Mouse (Mus musculus) neural tube, embryonic 15.5 days (tissue): ENCODE data around the gene Nfe2l1. TPM values are rescaled to one million over a fixed set of nuclear protein-coding genes. Genes with fewer than 3 reads are reported as not detected.

Experiments
- ATAC-seq: fragments of 200-750 bp; cut with Nextera tagmentation; 2 replicates; pipeline ENCODE4 v1.8.0; 2017; ENCODE audit warnings: mild to moderate bottlenecking, moderate TSS enrichment, moderate library complexity; ENCODE audit not compliant: low FRiP score
- H3K27ac ChIP-seq: fragments of 300-500 bp; sonication (generic); replicated peaks from 2 replicates; pipeline ENCODE4 v1.5.1; 2015; ENCODE audit warnings: mild to moderate bottlenecking, inconsistent platforms
- H3K27me3 ChIP-seq: fragments of 300-500 bp; sonication (generic); replicated peaks from 2 replicates; pipeline ENCODE4 v1.6.1; 2015; ENCODE audit warnings: inconsistent platforms
- H3K36me3 ChIP-seq: fragments of 300-500 bp; sonication (generic); 2 replicates; pipeline ENCODE4 v1.6.1; 2015; ENCODE audit warnings: inconsistent platforms
- H3K4me1 ChIP-seq: fragments of 300-500 bp; sonication (generic); 2 replicates; pipeline ENCODE4 v1.6.1; 2015; ENCODE audit warnings: inconsistent platforms
- H3K4me2 ChIP-seq: fragments of 300-500 bp; sonication (generic); 2 replicates; pipeline ENCODE4 v1.6.1; 2015; ENCODE audit warnings: inconsistent platforms, mild to moderate bottlenecking, moderate library complexity
- H3K4me3 ChIP-seq: fragments of 300-500 bp; sonication (generic); replicated peaks from 2 replicates; pipeline ENCODE4 v1.5.1; 2015; ENCODE audit warnings: mild to moderate bottlenecking, inconsistent platforms
- H3K9ac ChIP-seq: fragments of 300-500 bp; sonication (generic); replicated peaks from 2 replicates; pipeline ENCODE4 v1.6.1; 2015; ENCODE audit warnings: mild to moderate bottlenecking, inconsistent platforms
- H3K9me3 ChIP-seq: fragments of 300-500 bp; sonication (generic); replicated peaks from 2 replicates; pipeline ENCODE4 v1.6.1; 2016; ENCODE audit warnings: inconsistent platforms
- WGBS: fragments of 180-500 bp; shearing (Covaris S2); methylation state at CpG from one replicate; pipeline ENCODE4 v1.1.7; 2015; ENCODE audit warnings: mixed read lengths; 5-methylcytosine and 5-hydroxymethylcytosine counted together
- polyA plus RNA-seq: library from polyadenylated mRNA; unstranded; fragments of >200 nt; fragmentation: Nextera tagmentation; extraction: Ambion mirVana; gene quantifications from 2 replicates; pipeline ENCODE4 v1.2.1, GENCODE M21; 2015

Nfe2l1 gene
- 71.8 and 78.2 TPM in 2 replicates for polyA plus RNA-seq

GRCm38 (mm10) chr11:96829813-96830538, at the start of gene Nfe2l1:
TSS of gene Nfe2l1 (minus strand) at chr11:96829968.
- Histone ChIP-seq H3K9ac (peak within 1 kb of the TSS; percentile 88), H3K4me1 (peaks cover 45% of the 10 kb centered on the region), H3K36me3 (peaks cover 8% of the 10 kb centered on the region; the same call in 1 of the 2 replicates), H3K27ac (peak within 1 kb of the TSS; percentile 99), H3K27me3 (no peaks in the 10 kb centered on the region), H3K4me3 (peak within 1 kb of the TSS; percentile 96), H3K9me3 (no peaks in the 10 kb centered on the region), H3K4me2 (peak within 1 kb of the TSS; percentile 94)
- peak; percentile 99 for ATAC-seq
- WGBS = under 1% methylated on average over 51 of the region's 51 CpGs

GRCm38 (mm10) chr11:96879359-96879758, 49.6 kb upstream of the Nfe2l1 start:
- Histone ChIP-seq H3K4me1 (peaks cover 48% of the 10 kb centered on the region), H3K27me3 (no peaks in the 10 kb centered on the region), H3K4me3 (no peak overlapping the region), H3K9ac (no peak overlapping the region), H3K9me3 (no peaks in the 10 kb centered on the region), H3K4me2 (no peak overlapping the region), H3K36me3 (no peaks in the 10 kb centered on the region), H3K27ac (peak overlapping the region; percentile 45; the same call in 1 of the 2 replicates)
- no peak for ATAC-seq
- 15% methylated on average over 7 of the region's 7 CpGs for WGBS

GRCm38 (mm10) chr11:96878715-96879114, 48.9 kb upstream of the Nfe2l1 start:
- Histone ChIP-seq H3K9ac (no peak overlapping the region), H3K4me1 (peaks cover 54% of the 10 kb centered on the region), H3K4me3 (no peak overlapping the region), H3K27me3 (no peaks in the 10 kb centered on the region), H3K4me2 (no peak overlapping the region), H3K36me3 (no peaks in the 10 kb centered on the region), H3K9me3 (no peaks in the 10 kb centered on the region), H3K27ac (0 out of 2 replicates have a peak overlapping the region, but pooled peaks have one; percentile 94)
- WGBS = 34% methylated on average over 3 of the region's 3 CpGs
- no peak for ATAC-seq

GRCm38 (mm10) chr11:96877071-96877470, 47.3 kb upstream of the Nfe2l1 start:
- Histone ChIP-seq H3K9ac (peak overlapping the region; percentile 34; the same call in 1 of the 2 replicates), H3K27me3 (no peaks in the 10 kb centered on the region), H3K27ac (peak overlapping the region; percentile 94), H3K36me3 (no peaks in the 10 kb centered on the region), H3K9me3 (no peaks in the 10 kb centered on the region), H3K4me2 (peak overlapping the region; percentile 70), H3K4me3 (no peak overlapping the region), H3K4me1 (peaks cover 71% of the 10 kb centered on the region)
- ATAC-seq = no peak
- WGBS = 31% methylated on average over 4 of the region's 4 CpGs

GRCm38 (mm10) chr11:96876300-96877040, 46.7 kb upstream of the Nfe2l1 start:
- Histone ChIP-seq H3K36me3 (no peaks in the 10 kb centered on the region), H3K27ac (peak overlapping the region; percentile 94), H3K9ac (peak overlapping the region; percentile 34), H3K4me3 (peak overlapping the region; percentile 37; the same call in 1 of the 2 replicates), H3K27me3 (no peaks in the 10 kb centered on the region), H3K4me2 (peak overlapping the region; percentile 70), H3K9me3 (no peaks in the 10 kb centered on the region), H3K4me1 (peaks cover 73% of the 10 kb centered on the region)
- ATAC-seq = peak; percentile 69
- 2% methylated on average over 13 of the region's 13 CpGs for WGBS

GRCm38 (mm10) chr11:96875745-96876144, 46.0 kb upstream of the Nfe2l1 start:
- Histone ChIP-seq H3K9ac (no peak overlapping the region; the same call in 1 of the 2 replicates), H3K4me3 (peak overlapping the region; percentile 37), H3K27ac (peak overlapping the region; percentile 94), H3K9me3 (no peaks in the 10 kb centered on the region), H3K4me1 (peaks cover 74% of the 10 kb centered on the region), H3K4me2 (peak overlapping the region; percentile 70), H3K27me3 (no peaks in the 10 kb centered on the region), H3K36me3 (no peaks in the 10 kb centered on the region)
- WGBS = under 1% methylated on average over 34 of the region's 35 CpGs
- peak; percentile 88 for ATAC-seq

GRCm38 (mm10) chr11:96875270-96875669, 45.5 kb upstream of the Nfe2l1 start:
- H3K4me1 ChIP-seq = peaks cover 74% of the 10 kb centered on the region
- no peaks in the 10 kb centered on the region for H3K27me3 ChIP-seq
- peak overlapping the region; percentile 70 for H3K4me2 ChIP-seq
- no peaks in the 10 kb centered on the region for H3K9me3 ChIP-seq
- no peak for ATAC-seq
- H3K9ac ChIP-seq = no peak overlapping the region
- H3K27ac ChIP-seq = peak overlapping the region; percentile 94
- WGBS = 9% methylated on average over 4 of the region's 4 CpGs
- H3K4me3 ChIP-seq = peak overlapping the region; percentile 37
- H3K36me3 ChIP-seq = no peaks in the 10 kb centered on the region

- H3K36me3 ChIP-seq = no peaks in the 10 kb centered on the region
- H3K4me1 ChIP-seq = peaks cover 65% of the 10 kb centered on the region
- H3K4me2 ChIP-seq = 0 out of 2 replicates have a peak overlapping the region, but pooled peaks have one; percentile 29
- no peak for ATAC-seq
- H3K4me3 ChIP-seq = no peak overlapping the region
- H3K27ac ChIP-seq = peak overlapping the region; percentile 94
- H3K9me3 ChIP-seq = no peaks in the 10 kb centered on the region
- H3K9ac ChIP-seq = 0 out of 2 replicates have a peak overlapping the region, but pooled peaks have one; percentile 17
- WGBS = 17% methylated on average over 11 of the region's 11 CpGs
- no peaks in the 10 kb centered on the region for H3K27me3 ChIP-seq
Observed at GRCm38 (mm10) chr11:96873601-96874140, 43.9 kb upstream of the Nfe2l1 start.

- ATAC-seq = peak; percentile 33
Observed at GRCm38 (mm10) chr11:96872441-96873379, 42.9 kb upstream of the Nfe2l1 start.

GRCm38 (mm10) chr11:96867149-96867548, 37.4 kb upstream of the Nfe2l1 start:
- Histone ChIP-seq H3K4me3 (no peak overlapping the region), H3K9me3 (no peaks in the 10 kb centered on the region), H3K27me3 (no peaks in the 10 kb centered on the region), H3K36me3 (no peaks in the 10 kb centered on the region), H3K9ac (no peak overlapping the region), H3K4me1 (peaks cover 31% of the 10 kb centered on the region), H3K4me2 (no peak overlapping the region), H3K27ac (no peak overlapping the region)
- peak; percentile 48; the same call in 1 of the 2 replicates for ATAC-seq
- 14% methylated on average over 5 of the region's 5 CpGs for WGBS

More at GRCm38 (mm10) chr11:96872441-96873379, 42.9 kb upstream of the Nfe2l1 start:
- H3K27ac ChIP-seq = peak overlapping the region; percentile 94
- H3K9ac ChIP-seq = peak overlapping the region; percentile 27
- H3K4me2 ChIP-seq = peak overlapping the region; percentile 29
- no peaks in the 10 kb centered on the region for H3K9me3 ChIP-seq
- H3K27me3 ChIP-seq = no peaks in the 10 kb centered on the region
- no peaks in the 10 kb centered on the region for H3K36me3 ChIP-seq
- H3K4me3 ChIP-seq = no peak overlapping the region
- WGBS = 3% methylated on average over 24 of the region's 24 CpGs
- peaks cover 57% of the 10 kb centered on the region for H3K4me1 ChIP-seq
